ENCODE assay signal across 9 mouse cellular contexts in the genomic region with DNA sequence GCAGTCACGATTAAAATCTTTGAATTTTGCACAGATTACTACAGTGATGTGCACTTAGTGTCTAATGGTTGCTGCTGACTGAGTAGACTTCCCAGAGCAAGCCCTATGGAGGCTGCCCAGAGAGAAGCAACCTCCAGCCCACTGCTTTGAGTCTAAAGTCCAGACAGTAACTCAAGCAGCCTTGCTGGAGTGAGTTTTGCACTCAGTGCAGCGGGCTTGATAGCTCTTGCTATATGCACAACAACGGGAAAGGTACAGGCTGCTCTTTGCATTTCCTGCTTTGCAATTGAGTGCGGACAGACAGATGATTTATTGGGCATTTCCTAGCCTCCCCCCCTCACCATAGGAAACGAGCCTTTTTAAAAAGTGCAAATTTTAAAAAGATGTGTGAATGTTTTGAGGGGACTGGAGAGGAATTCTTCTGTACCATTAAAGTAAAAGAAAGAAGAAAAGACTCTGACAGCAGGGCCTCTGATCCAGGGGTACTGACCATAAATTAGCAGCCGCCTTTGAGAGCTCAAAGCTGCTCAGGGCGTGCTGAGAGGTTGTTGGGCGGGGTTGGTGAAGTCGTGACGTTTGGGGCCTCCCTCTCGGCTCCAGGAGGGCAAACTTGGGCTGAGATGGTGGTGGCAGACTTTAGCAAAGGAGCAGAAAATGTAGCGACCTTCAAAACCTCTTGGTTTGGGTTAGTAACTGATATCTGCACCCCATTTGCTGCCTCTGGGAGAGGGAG.
DNase-seq lines count a peak whose midpoint lies in the region; ATAC-seq and TF ChIP-seq lines count a peak whose summit lies in the region.
"Had no signal": no experiment of that assay in that cellular context is flagged by ENCODE, and none has a peak within 500 bp of the region (broad histone marks: within the 10 kb centered on the region; RNA-seq: fewer than 3 reads in every experiment).

No protein-coding gene starts in this region.

- no peaks in the 10 kb centered on the region for H3K36me3 ChIP-seq in lung, postnatal 0 days (ENCODE audit: insufficient read depth, low read length)
- no peaks in the 10 kb centered on the region for H3K36me3 ChIP-seq in intestine, embryonic 16.5 days (ENCODE audit: control insufficient read depth, insufficient read depth, low read length)
- no peaks in the 10 kb centered on the region for H3K36me3 ChIP-seq in neural tube, embryonic 15.5 days
- no peaks in the 10 kb centered on the region for H3K36me3 ChIP-seq in midbrain, embryonic 14.5 days (ENCODE audit: control insufficient read depth, insufficient read depth, low read length)

- WGBS in lung, postnatal 0 days = 20% methylated on average over 12 of the region's 12 CpGs
- 17% methylated on average over 12 of the region's 12 CpGs for WGBS in intestine, embryonic 16.5 days
- 9% methylated on average over 12 of the region's 12 CpGs for WGBS in neural tube, embryonic 15.5 days
- WGBS in midbrain, embryonic 14.5 days = 26% methylated on average over 12 of the region's 12 CpGs

- H3K9me3 ChIP-seq in lung, postnatal 0 days (ENCODE audit: low read length) = no peaks in the 10 kb centered on the region
- no peaks in the 10 kb centered on the region for H3K9me3 ChIP-seq in intestine, embryonic 16.5 days (ENCODE audit: control insufficient read depth, low read length)
- no peaks in the 10 kb centered on the region for H3K9me3 ChIP-seq in neural tube, embryonic 15.5 days (replicated peaks)
- H3K9me3 ChIP-seq in midbrain, embryonic 14.5 days (ENCODE audit: control insufficient read depth, low read length) = no peaks in the 10 kb centered on the region; the same call in 1 of the 2 replicates

- no peak for TF ChIP-seq CTCF in lung, postnatal 0 days (IDR thresholded peaks at IDR 0.05)

- H3K27me3 ChIP-seq in lung, postnatal 0 days (replicated peaks; ENCODE audit: insufficient read depth, low read length) = no peaks in the 10 kb centered on the region
- H3K27me3 ChIP-seq in intestine, embryonic 16.5 days (replicated peaks; ENCODE audit: control insufficient read depth, insufficient read depth, low read length) = no peaks in the 10 kb centered on the region
- H3K27me3 ChIP-seq in neural tube, embryonic 15.5 days (replicated peaks) = no peaks in the 10 kb centered on the region
- no peaks in the 10 kb centered on the region for H3K27me3 ChIP-seq in midbrain, embryonic 14.5 days (ENCODE audit: control insufficient read depth, insufficient read depth, low read length)

- no peak overlapping the region for H3K9ac ChIP-seq in lung, postnatal 0 days (replicated peaks; ENCODE audit: low read depth)
- H3K9ac ChIP-seq in intestine, embryonic 16.5 days (ENCODE audit: low read depth, low read length) = 0 out of 2 replicates have a peak overlapping the region, but pooled peaks have one; percentile 12
- no peak overlapping the region; the same call in 1 of the 2 replicates for H3K9ac ChIP-seq in neural tube, embryonic 15.5 days (replicated peaks)
- no peak overlapping the region for H3K9ac ChIP-seq in midbrain, embryonic 14.5 days (replicated peaks; ENCODE audit: low read length)

- peaks cover 23% of the 10 kb centered on the region for H3K4me1 ChIP-seq in lung, postnatal 0 days (ENCODE audit: insufficient read depth, low read depth, low read length)
- peaks cover 22% of the 10 kb centered on the region for H3K4me1 ChIP-seq in intestine, embryonic 16.5 days (ENCODE audit: control insufficient read depth, insufficient read depth, low read length)
- peaks cover 37% of the 10 kb centered on the region for H3K4me1 ChIP-seq in neural tube, embryonic 15.5 days
- H3K4me1 ChIP-seq in midbrain, embryonic 14.5 days (ENCODE audit: control insufficient read depth, insufficient read depth, low read length) = peaks cover 18% of the 10 kb centered on the region

- intact Hi-C loops in left cerebral cortex, postnatal 4 days (cut with DNase I) = no loop called here

- ATAC-seq in lung, postnatal 0 days = peak; percentile 60
- peak; percentile 78 for ATAC-seq in intestine, embryonic 16.5 days
- no peak for ATAC-seq in neural tube, embryonic 15.5 days (ENCODE audit: low FRiP score)
- ATAC-seq in midbrain, embryonic 14.5 days (ENCODE audit: low FRiP score, low TSS enrichment) = no peak

- no peak overlapping the region for H3K4me2 ChIP-seq in lung, postnatal 0 days (replicated peaks; ENCODE audit: low read depth, low read length)
- H3K4me2 ChIP-seq in intestine, embryonic 16.5 days (ENCODE audit: low read depth, low read length) = 0 out of 2 replicates have a peak overlapping the region, but pooled peaks have one; percentile 8
- H3K4me2 ChIP-seq in neural tube, embryonic 15.5 days = no peak overlapping the region
- no peak overlapping the region for H3K4me2 ChIP-seq in midbrain, embryonic 14.5 days (ENCODE audit: low read length)

- TF ChIP-seq EP300 in lung, postnatal 0 days (IDR thresholded peaks at IDR 0.05) = peak; percentile 40; the same call in 1 of the 2 replicates

- peak overlapping the region; percentile 59 for H3K27ac ChIP-seq in lung, postnatal 0 days (ENCODE audit: low read length)
- peak overlapping the region; percentile 53 for H3K27ac ChIP-seq in intestine, embryonic 16.5 days (ENCODE audit: low read length)
- 0 out of 2 replicates have a peak overlapping the region, but pooled peaks have one; percentile 28 for H3K27ac ChIP-seq in neural tube, embryonic 15.5 days (replicated peaks)
- H3K27ac ChIP-seq in midbrain, embryonic 14.5 days (replicated peaks; ENCODE audit: low read depth, low read length) = no peak overlapping the region

- peak; percentile 62 to 85 for DNase-seq in adrenal gland, adult (ENCODE audit: inconsistent age in 2 of 2, low spot score in 1 of 2)
- no peak for DNase-seq in adrenal gland, postnatal 4 days (ENCODE audit: low spot score in 2 of 2)
- DNase-seq in lung, postnatal 0 days (ENCODE audit: low spot score) = peak; percentile 74
- no peak for DNase-seq in lung, postnatal 14 days
- DNase-seq in midbrain, embryonic 14.5 days = no peak
- no peak for DNase-seq in left cerebral cortex, postnatal 4 days
- DNase-seq: right cerebral cortex, postnatal 4 days had no signal

- H3K4me3 ChIP-seq in lung, postnatal 0 days (ENCODE audit: low read depth, low read length) = no peak overlapping the region
- no peak overlapping the region for H3K4me3 ChIP-seq in intestine, embryonic 16.5 days (ENCODE audit: low read length)
- H3K4me3 ChIP-seq in neural tube, embryonic 15.5 days (replicated peaks) = no peak overlapping the region
- H3K4me3 ChIP-seq in midbrain, embryonic 14.5 days (replicated peaks; ENCODE audit: low read depth, low read length) = no peak overlapping the region

Comparison
In these comparisons a context has a peak if more than half of its experiments do, and no peak if none do; other contexts are left out.
1. DNase-seq: peak in adrenal gland, adult (2 of 2) and lung, postnatal 0 days (single experiment); none in adrenal gland, postnatal 4 days (0 of 2), lung, postnatal 14 days (single experiment), midbrain, embryonic 14.5 days (single experiment) and left cerebral cortex, postnatal 4 days (single experiment).
2. ATAC-seq: peak in lung, postnatal 0 days (single experiment) and intestine, embryonic 16.5 days (single experiment); none in neural tube, embryonic 15.5 days (single experiment) and midbrain, embryonic 14.5 days (single experiment).